7 mouse cellular contexts compared by ENCODE assay signal in genomic region chr4:87229224-87229959, GRCm38 (mm10). TPM values are rescaled to one million over a fixed set of nuclear protein-coding genes. Genes with fewer than 3 reads are reported as not detected.
DNase-seq lines count a peak whose midpoint lies in the region; ATAC-seq and TF ChIP-seq lines count a peak whose summit lies in the region.

No protein-coding gene starts in this region.

- no peak overlapping the region for H3K27ac ChIP-seq in lung, embryonic 16.5 days (ENCODE audit: low read length)
- H3K27ac ChIP-seq in forebrain, embryonic 10.5 days: peak overlapping the region; percentile 81
- H3K27ac ChIP-seq in olfactory bulb, adult 2 months (ENCODE audit: insufficient read depth, low read depth, low read length): no peak overlapping the region

- H3K36me3 ChIP-seq in lung, embryonic 16.5 days (ENCODE audit: control insufficient read depth, insufficient read depth, low read length): no peaks in the 10 kb centered on the region
- H3K36me3 ChIP-seq in forebrain, embryonic 10.5 days (replicated peaks): no peaks in the 10 kb centered on the region

- no peaks in the 10 kb centered on the region; the same call in 1 of the 2 replicates for H3K9me3 ChIP-seq in lung, embryonic 16.5 days (ENCODE audit: control insufficient read depth, low read length)
- no peaks in the 10 kb centered on the region for H3K9me3 ChIP-seq in forebrain, embryonic 10.5 days

- peak overlapping the region; percentile 98 for H3K4me2 ChIP-seq in lung, embryonic 16.5 days (ENCODE audit: low read depth, low read length)

- no peak for TF ChIP-seq CTCF in olfactory bulb, adult 2 months (IDR thresholded peaks at IDR 0.05; ENCODE audit: insufficient read depth, low read depth, low read length)

- peak overlapping the region; percentile 57 for H3K4me3 ChIP-seq in lung, embryonic 16.5 days (ENCODE audit: low read length)
- peak overlapping the region; percentile 75 for H3K4me3 ChIP-seq in forebrain, embryonic 10.5 days
- peak overlapping the region; percentile 65 for H3K4me3 ChIP-seq in olfactory bulb, adult 2 months (ENCODE audit: insufficient read depth, low read depth, low read length)

- peaks cover 12% of the 10 kb centered on the region for H3K27me3 ChIP-seq in lung, embryonic 16.5 days (ENCODE audit: control insufficient read depth, insufficient read depth, low read depth, low read length)
- H3K27me3 ChIP-seq in forebrain, embryonic 10.5 days (ENCODE audit: poor library complexity, severe bottlenecking): peaks cover 46% of the 10 kb centered on the region

- H3K9ac ChIP-seq in lung, embryonic 16.5 days (ENCODE audit: low read length): peak overlapping the region; percentile 50; the same call in 1 of the 2 replicates

- no peak for TF ChIP-seq POLR2A in olfactory bulb, adult 2 months (IDR thresholded peaks at IDR 0.05; ENCODE audit: insufficient read depth, low read depth, low read length)

- DNase-seq in lung, postnatal 25 days (ENCODE audit: low spot score): no peak
- DNase-seq in forebrain, embryonic 10.5 days (ENCODE audit: extremely low spot score, low spot score): peak; percentile 24
- DNase-seq in left cerebral cortex, postnatal 36 days (ENCODE audit: low spot score in 2 of 2): peak; percentile 36
- no peak for DNase-seq in gastrocnemius, postnatal 36 days
- DNase-seq in kidney, postnatal 25 days: no peak

- intact Hi-C loops in left cerebral cortex, postnatal 36 days (cut with DNase I): loop anchor here (5.0 kb wide), 1 partner anchor 192 kb away; no protein-coding TSS in a partner anchor
- intact Hi-C loops in gastrocnemius, postnatal 36 days (cut with DNase I): no loop called here

- WGBS in lung, embryonic 16.5 days: 16% methylated on average over 14 of the region's 14 CpGs
- 17% methylated on average over 14 of the region's 14 CpGs for WGBS in forebrain, embryonic 10.5 days
- WGBS in olfactory bulb, adult 2 months: 7% methylated on average over 14 of the region's 14 CpGs

- 0 out of 2 replicates have a peak, but pooled peaks have one; percentile 15 for ATAC-seq in lung, embryonic 16.5 days (ENCODE audit: low read depth)

- peaks cover 7% of the 10 kb centered on the region for H3K4me1 ChIP-seq in lung, embryonic 16.5 days (replicated peaks; ENCODE audit: control insufficient read depth, insufficient read depth, low read length)
- H3K4me1 ChIP-seq in forebrain, embryonic 10.5 days: peaks cover 16% of the 10 kb centered on the region
- H3K4me1 ChIP-seq in olfactory bulb, adult 2 months (ENCODE audit: control insufficient read depth, insufficient read depth, low read length): peaks cover 4% of the 10 kb centered on the region; the same call in 1 of the 2 replicates

RNA-seq across cellular contexts. Expression of gene Slc24a2, which starts 0.9 kb away (rescaled TPM):
- 0.18 and 0.21 TPM in 2 replicates for polyA plus RNA-seq in lung, embryonic 16.5 days (2015; fragmentation: Nextera tagmentation; extraction: Ambion mirVana)
- 0.06 and 0.53 TPM in 2 replicates for polyA plus RNA-seq in forebrain, embryonic 10.5 days (2016; fragmentation: Nextera tagmentation; extraction: Ambion mirVana)
- 100 to 1,000 TPM; 301 to 336 TPM for total RNA-seq in left cerebral cortex, postnatal 36 days (2021)
- polyA plus RNA-seq in olfactory bulb, adult 2 months (2012; ENCODE audit: insufficient read depth, insufficient read length, low replicate concordance, missing spikeins): not detected in 2 replicates
- total RNA-seq in gastrocnemius, postnatal 36 days (2021): under 1 TPM; 0.23 to 0.27 TPM

Comparison
In these comparisons a context has a peak if more than half of its experiments do, and no peak if none do; other contexts are left out.
1. DNase-seq: peak in forebrain, embryonic 10.5 days (single experiment) and left cerebral cortex, postnatal 36 days (2 of 2); none in lung, postnatal 25 days (single experiment), gastrocnemius, postnatal 36 days (0 of 2) and kidney, postnatal 25 days (0 of 2).
2. Peak in every context shown above with its lines, with median percentiles within 50 percentile points of each other: H3K4me3 ChIP-seq.